Mouse (Mus musculus) cortical plate, adult 2 months (tissue): ENCODE measurements around the gene Atf5.

Source experiments
- CTCF ChIP-seq: fragments of 200-500 bp; IDR thresholded peaks from 2 replicates; pipeline ENCODE4 v1.5.1; 2011; ENCODE audit warnings: mild to moderate bottlenecking, control low read depth, low read length; ENCODE audit not compliant: insufficient read depth; ENCODE audit errors: extremely low read depth
- POLR2A ChIP-seq: fragments of 200-500 bp; IDR thresholded peaks from 2 replicates; pipeline ENCODE4 v1.6.1; 2011; ENCODE audit warnings: mild to moderate bottlenecking, low read length, control low read depth; ENCODE audit not compliant: insufficient read depth; ENCODE audit errors: extremely low read depth

GRCm38 (mm10) chr7:44808927-44809326, 7.5 kb downstream of the Atf5 start:
- TF ChIP-seq CTCF (no peak), POLR2A (no peak)
